Mouse (Mus musculus) lung, embryonic 14.5 days (tissue): ENCODE data around the gene Spag9. TPM values are rescaled to one million over a fixed set of nuclear protein-coding genes. Genes with fewer than 3 reads are reported as not detected.
A peak's percentile ranks its signal among the peaks of the same experiment; 100 is the strongest.

Experiments
- ATAC-seq: fragments of 200-750 bp; cut with Nextera tagmentation; 2 replicates; pipeline ENCODE4 v1.8.0; 2017; ENCODE audit warnings: mild to moderate bottlenecking, moderate TSS enrichment, moderate library complexity; ENCODE audit not compliant: insufficient read depth
- DNase-seq: peaks from one replicate; pipeline ENCODE4 v3.0.0-alpha.2; 2015
- H3K27ac ChIP-seq: fragments of 300-500 bp; sonication (generic); 2 replicates; pipeline ENCODE4 v1.5.1; 2014; ENCODE audit warnings: low read depth, mild to moderate bottlenecking, moderate library complexity
- H3K27me3 ChIP-seq: fragments of 300-500 bp; sonication (generic); 2 replicates; pipeline ENCODE4 v1.6.1; 2014; ENCODE audit warnings: low read length, control low read depth; ENCODE audit not compliant: insufficient read depth
- H3K36me3 ChIP-seq: fragments of 300-500 bp; sonication (generic); 2 replicates; pipeline ENCODE4 v1.6.1; 2014; ENCODE audit warnings: control low read depth; ENCODE audit not compliant: insufficient read depth
- H3K4me1 ChIP-seq: fragments of 300-500 bp; sonication (generic); 2 replicates; pipeline ENCODE4 v1.6.1; 2014; ENCODE audit warnings: antibody characterized with exemption, control low read depth; ENCODE audit not compliant: insufficient read depth
- H3K4me2 ChIP-seq: fragments of 300-500 bp; sonication (generic); 2 replicates; pipeline ENCODE4 v1.6.1; 2014; ENCODE audit warnings: mild to moderate bottlenecking
- H3K4me3 ChIP-seq: fragments of 300-500 bp; sonication (generic); 2 replicates; pipeline ENCODE4 v1.5.1; 2014; ENCODE audit warnings: low read depth, low read length
- H3K9ac ChIP-seq: fragments of 300-500 bp; sonication (generic); 2 replicates; pipeline ENCODE4 v1.6.1; 2014
- H3K9me3 ChIP-seq: fragments of 300-500 bp; sonication (generic); 2 replicates; pipeline ENCODE4 v1.6.1; 2016; ENCODE audit warnings: low read depth, low read length, control low read depth
- CTCF ChIP-seq: IDR thresholded peaks from 2 replicates; pipeline ENCODE4 v1.5.1; 2016; ENCODE audit warnings: antibody characterized with exemption, low read depth
- WGBS: fragments of 180-500 bp; shearing (Covaris S2); extraction: QIAGEN DNeasy Blood & Tissue Kit; methylation state at CpG from one replicate; pipeline ENCODE4 v1.1.7; 2014; 5-methylcytosine and 5-hydroxymethylcytosine counted together
- polyA plus RNA-seq: library from polyadenylated mRNA; unstranded; fragments of >200 nt; fragmentation: Nextera tagmentation; extraction: Ambion mirVana; gene quantifications from 2 replicates; pipeline ENCODE4 v1.2.1, GENCODE M21; 2014

Gene Spag9
- polyA plus RNA-seq, 1 experiment from 2014 or later = 55.8 TPM

- Histone ChIP-seq H3K27me3 (peaks cover 7% of the 10 kb centered on the region; the same call in 1 of the 2 replicates), H3K36me3 (no peaks in the 10 kb centered on the region), H3K9ac (no peak overlapping the region), H3K27ac (0 out of 2 replicates have a peak overlapping the region, but pooled peaks have one; percentile 63), H3K9me3 (no peaks in the 10 kb centered on the region), H3K4me1 (no peaks in the 10 kb centered on the region; the same call in 1 of the 2 replicates), H3K4me2 (no peak overlapping the region), H3K4me3 (no peak overlapping the region)
- TF ChIP-seq CTCF = no peak
- WGBS = 57% methylated on average over 11 of the region's 11 CpGs
- ATAC-seq (no peak), DNase-seq (peak; percentile 25)
These were observed 149.1 kb downstream of the Spag9 start for GRCm38 (mm10) chr11:94144771-94145539.

GRCm38 (mm10) chr11:94146049-94146605, 150.2 kb downstream of the Spag9 start:
- Histone ChIP-seq H3K4me1 (no peaks in the 10 kb centered on the region; the same call in 1 of the 2 replicates), H3K27me3 (peaks cover 12% of the 10 kb centered on the region; the same call in 1 of the 2 replicates), H3K36me3 (no peaks in the 10 kb centered on the region), H3K4me2 (no peak overlapping the region), H3K4me3 (no peak overlapping the region), H3K9me3 (no peaks in the 10 kb centered on the region), H3K9ac (no peak overlapping the region), H3K27ac (no peak overlapping the region)
- no peak for DNase-seq
- ATAC-seq = no peak
- no peak for TF ChIP-seq CTCF
- 89% methylated on average over 14 of the region's 14 CpGs for WGBS

- Histone ChIP-seq H3K36me3 (no peaks in the 10 kb centered on the region), H3K27ac (no peak overlapping the region), H3K9ac (no peak overlapping the region), H3K4me2 (no peak overlapping the region), H3K4me1 (no peaks in the 10 kb centered on the region; the same call in 1 of the 2 replicates), H3K27me3 (peaks cover 12% of the 10 kb centered on the region; the same call in 1 of the 2 replicates), H3K4me3 (no peak overlapping the region), H3K9me3 (no peaks in the 10 kb centered on the region)
- TF ChIP-seq CTCF = no peak
- DNase-seq (no peak), ATAC-seq (no peak)
- WGBS = 72% methylated on average over 11 of the region's 11 CpGs
These were observed 151.0 kb downstream of the Spag9 start for GRCm38 (mm10) chr11:94146733-94147485.

- peak overlapping the region; percentile 93; the same call in 1 of the 2 replicates for H3K4me2 ChIP-seq
These were observed 152.3 kb downstream of the Spag9 start for GRCm38 (mm10) chr11:94148105-94148696.

GRCm38 (mm10) chr11:94148931-94149491, 153.1 kb downstream of the Spag9 start:
- no peak for TF ChIP-seq CTCF
- peak overlapping the region; percentile 60 for H3K9ac ChIP-seq
- H3K27me3 ChIP-seq = peaks cover 12% of the 10 kb centered on the region; the same call in 1 of the 2 replicates
- H3K27ac ChIP-seq = no peak overlapping the region
- no peaks in the 10 kb centered on the region for H3K36me3 ChIP-seq
- ATAC-seq (peak; percentile 55), DNase-seq (peak; percentile 67)
- peak overlapping the region; percentile 45 for H3K4me3 ChIP-seq
- under 1% methylated on average over 46 of the region's 46 CpGs for WGBS
- H3K9me3 ChIP-seq = no peaks in the 10 kb centered on the region
- no peaks in the 10 kb centered on the region; the same call in 1 of the 2 replicates for H3K4me1 ChIP-seq
- H3K4me2 ChIP-seq = peak overlapping the region; percentile 93

More at GRCm38 (mm10) chr11:94148105-94148696, 152.3 kb downstream of the Spag9 start:
- Histone ChIP-seq H3K4me1 (no peaks in the 10 kb centered on the region; the same call in 1 of the 2 replicates), H3K9me3 (no peaks in the 10 kb centered on the region), H3K9ac (no peak overlapping the region), H3K4me3 (no peak overlapping the region), H3K27ac (no peak overlapping the region), H3K27me3 (peaks cover 12% of the 10 kb centered on the region; the same call in 1 of the 2 replicates), H3K36me3 (no peaks in the 10 kb centered on the region)
- no peak for ATAC-seq
- WGBS = 49% methylated on average over 12 of the region's 12 CpGs
- TF ChIP-seq CTCF = no peak
- DNase-seq = no peak

- H3K9me3 ChIP-seq = no peaks in the 10 kb centered on the region
- no peak for TF ChIP-seq CTCF
- DNase-seq = peak; percentile 59
- H3K36me3 ChIP-seq = no peaks in the 10 kb centered on the region
- no peak overlapping the region for H3K27ac ChIP-seq
- no peak for ATAC-seq
- H3K4me1 ChIP-seq = no peaks in the 10 kb centered on the region; the same call in 1 of the 2 replicates
- peak overlapping the region; percentile 60 for H3K9ac ChIP-seq
- WGBS = 28% methylated on average over 16 of the region's 16 CpGs
- peaks cover 12% of the 10 kb centered on the region; the same call in 1 of the 2 replicates for H3K27me3 ChIP-seq
- H3K4me2 ChIP-seq = peak overlapping the region; percentile 93
- H3K4me3 ChIP-seq = peak overlapping the region; percentile 45
These were observed 153.8 kb downstream of the Spag9 start for GRCm38 (mm10) chr11:94149509-94150259.
